Mouse (Mus musculus) activated CD4-positive, CD25-positive, alpha-beta regulatory T cell, adult 4 months (primary cell): Measurements from ENCODE around the gene Upk1b. TPM values are rescaled to one million over a fixed set of nuclear protein-coding genes. Genes with fewer than 3 reads are reported as not detected.

Source experiments
- polyA plus RNA-seq, 2 experiments: library from polyadenylated mRNA; unstranded; fragments of 100-300 nt; shearing (Covaris generic); gene quantifications; one replicate each; pipeline ENCODE4 v1.2.1; 2017

The Upk1b gene
- polyA plus RNA-seq, 2 experiments from 2014 or later: not detected

Other genes with a start within 250 kb of the Upk1b start
- 10 to 100 TPM; 33.5 to 37.3 TPM for gene Tmem39a, start 241.6 kb downstream of the Upk1b start, polyA plus RNA-seq
- gene Arhgap31, start 87.1 kb downstream of the Upk1b start, polyA plus RNA-seq: 10 to 100 TPM; 19.6 to 19.9 TPM
- 10 to 100 TPM; 11.7 to 11.9 TPM for gene B4galt4, start 58.1 kb downstream of the Upk1b start, polyA plus RNA-seq
- not detected for gene 4930435E12Rik, start 28.4 kb upstream of the Upk1b start, polyA plus RNA-seq
- under 1 TPM in 1 of 2 experiments, not detected in 1; 0.28 TPM for gene Igsf11, start 92.3 kb upstream of the Upk1b start, polyA plus RNA-seq